Comparison of ENCODE assay signal across 8 mouse cellular contexts in genomic region chr15:89322670-89323522, GRCm38 (mm10). TPM values are rescaled to one million over a fixed set of nuclear protein-coding genes. Genes with fewer than 3 reads are reported as not detected.
DNase-seq lines count a peak whose midpoint lies in the region; ATAC-seq and TF ChIP-seq lines count a peak whose summit lies in the region.
"Had no signal": no experiment of that assay in that cellular context is flagged by ENCODE, and none has a peak within 500 bp of the region (broad histone marks: within the 10 kb centered on the region; RNA-seq: fewer than 3 reads in every experiment).

Gene Adm2 (plus strand): TSS chr15:89322720.

- no peaks in the 10 kb centered on the region for H3K9me3 ChIP-seq in forebrain, embryonic 14.5 days (replicated peaks; ENCODE audit: control insufficient read depth, low read length)

- no peak for TF ChIP-seq CTCF in testis, adult 2 months (IDR thresholded peaks at IDR 0.05; ENCODE audit: control insufficient read depth, insufficient read depth, insufficient replicate concordance, low read depth, low read length)

- intact Hi-C loops in left cerebral cortex, postnatal 25 days (cut with DNase I), result no loop called here

- H3K4me1 ChIP-seq in testis, adult 2 months (ENCODE audit: control insufficient read depth, insufficient read depth, low read length), result peaks cover 4% of the 10 kb centered on the region; the same call in 1 of the 2 replicates
- H3K4me1 ChIP-seq in forebrain, embryonic 14.5 days (ENCODE audit: control insufficient read depth, insufficient read depth, low read length), result no peaks in the 10 kb centered on the region

- H3K4me2 ChIP-seq in forebrain, embryonic 14.5 days (ENCODE audit: low read length), result peak within 1 kb of the TSS; percentile 21; the same call in 1 of the 2 replicates

- peak within 1 kb of the TSS; percentile 32; the same call in 1 of the 2 replicates for H3K9ac ChIP-seq in forebrain, embryonic 14.5 days (ENCODE audit: low read length)

- no peak for DNase-seq in testis, postnatal 14 days (ENCODE audit: low spot score)
- DNase-seq in forebrain, embryonic 14.5 days (ENCODE audit: low spot score), result no peak
- peak; percentile 53 for DNase-seq in liver
- no peak for DNase-seq in left cerebral cortex, postnatal 25 days (ENCODE audit: low spot score in 2 of 2)
- DNase-seq in frontal cortex, postnatal 10 days (ENCODE audit: low spot score in 2 of 2), result no peak
- no peak for DNase-seq in adrenal gland, postnatal 4 days (ENCODE audit: low spot score in 2 of 2)
- DNase-seq: gastrocnemius, postnatal 25 days had no signal

- H3K27ac ChIP-seq in testis, adult 2 months (ENCODE audit: control insufficient read depth, insufficient read depth, low read depth, low read length), result no peak within 1 kb of the TSS
- H3K27ac ChIP-seq in forebrain, embryonic 14.5 days (ENCODE audit: low read depth, low read length), result no peak within 1 kb of the TSS

- 6% methylated on average over 26 of the region's 26 CpGs for WGBS in forebrain, embryonic 14.5 days

- peak within 1 kb of the TSS; percentile 23; the same call in 1 of the 2 replicates for H3K4me3 ChIP-seq in testis, adult 2 months (ENCODE audit: control insufficient read depth, low read depth, low read length)
- no peak within 1 kb of the TSS for H3K4me3 ChIP-seq in forebrain, embryonic 14.5 days (ENCODE audit: low read depth, low read length)

- no peak for TF ChIP-seq POLR2A in testis, adult 2 months (IDR thresholded peaks at IDR 0.05; ENCODE audit: control insufficient read depth, low read depth, low read length)

- no peaks in the 10 kb centered on the region for H3K36me3 ChIP-seq in testis, adult 2 months (ENCODE audit: control insufficient read depth, insufficient read depth, low read length)
- no peaks in the 10 kb centered on the region for H3K36me3 ChIP-seq in forebrain, embryonic 14.5 days (ENCODE audit: control insufficient read depth, insufficient read depth, low read length)

- H3K27me3 ChIP-seq in testis, adult 2 months (ENCODE audit: control insufficient read depth, insufficient read depth, low read length), result no peaks in the 10 kb centered on the region
- H3K27me3 ChIP-seq in forebrain, embryonic 14.5 days (replicated peaks; ENCODE audit: control insufficient read depth, insufficient read depth, low read length), result 0 out of 2 replicates have a peak, but pooled peaks cover 7% of the 10 kb centered on the region

- no peak for ATAC-seq in forebrain, embryonic 14.5 days

RNA-seq across cellular contexts. Expression of gene Adm2, which starts in this region (rescaled TPM):
- not detected in 2 replicates for polyA plus RNA-seq in testis, adult 2 months (2012; rRNA removed)
- not detected in 2 replicates for polyA plus RNA-seq in forebrain, embryonic 14.5 days (2014; fragmentation: Nextera tagmentation; extraction: Ambion mirVana)
- not detected for total RNA-seq in left cerebral cortex, postnatal 25 days (2021)
- total RNA-seq in adrenal gland, postnatal 4 days (2021), result under 1 TPM in 1 of 2 experiments, not detected in 1; 0.53 TPM
- total RNA-seq: gastrocnemius, postnatal 25 days had no signal
